Mouse (Mus musculus) brain, embryonic 18.5 days (tissue): ENCODE results near the gene Wipf3.
A peak's percentile ranks its signal among the peaks of the same experiment; 100 is the strongest.

ENCODE experiments used
- DNase-seq: peaks from one replicate; pipeline ENCODE4 v3.0.0-alpha.2; 2012; ENCODE audit warnings: low read depth, low spot score

Gene Wipf3

DNA sequence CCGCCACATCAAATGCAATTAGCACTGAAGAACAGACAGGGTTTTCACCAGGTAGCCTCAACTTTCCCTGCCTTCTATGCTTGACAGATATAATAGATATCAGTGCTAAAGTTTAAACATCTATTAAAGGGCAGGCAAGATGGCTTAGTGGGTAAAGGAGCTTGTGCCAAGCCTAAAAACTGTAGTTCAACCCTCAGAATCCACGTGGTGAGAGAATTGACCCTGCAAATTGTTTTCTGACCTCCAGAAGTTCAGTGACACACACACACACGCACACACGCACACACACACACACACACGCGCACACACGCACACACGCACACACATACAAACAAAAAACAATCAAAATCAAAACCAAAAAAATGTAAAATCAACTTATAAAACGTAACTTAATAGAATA is 2.8 kb downstream of the Wipf3 start:
- DNase-seq = no peak

GRCm38 (mm10) chr6:54432806-54433545 is 3.6 kb downstream of the Wipf3 start:
- no peak for DNase-seq

- DNase-seq = peak; percentile 16
These were observed 4.8 kb downstream of the Wipf3 start for GRCm38 (mm10) chr6:54434171-54434570.

- DNase-seq = no peak
These were observed 6.3 kb downstream of the Wipf3 start for GRCm38 (mm10) chr6:54435663-54436062.

- DNase-seq = no peak
These were observed 6.9 kb downstream of the Wipf3 start for GRCm38 (mm10) chr6:54436286-54436685.

DNA sequence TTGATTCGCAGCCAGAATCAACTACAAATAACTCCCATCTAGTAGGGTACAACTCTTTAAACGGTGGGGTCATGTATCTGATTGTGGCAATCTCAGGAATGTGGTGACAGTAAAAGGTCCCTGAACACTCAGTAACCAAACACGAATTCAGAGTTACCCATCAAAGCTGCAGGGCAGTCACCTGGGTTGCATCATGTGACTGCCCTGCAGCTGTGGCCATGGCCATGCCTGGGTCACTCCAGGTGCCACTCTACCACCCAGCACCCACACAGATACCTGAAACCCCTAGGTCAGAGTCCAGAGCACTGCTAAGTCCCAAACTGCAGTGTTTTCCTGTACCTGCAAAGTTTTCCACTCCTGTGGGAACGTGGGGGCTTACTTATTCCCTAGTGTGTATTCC is 9.1 kb downstream of the Wipf3 start:
- DNase-seq = no peak

DNA sequence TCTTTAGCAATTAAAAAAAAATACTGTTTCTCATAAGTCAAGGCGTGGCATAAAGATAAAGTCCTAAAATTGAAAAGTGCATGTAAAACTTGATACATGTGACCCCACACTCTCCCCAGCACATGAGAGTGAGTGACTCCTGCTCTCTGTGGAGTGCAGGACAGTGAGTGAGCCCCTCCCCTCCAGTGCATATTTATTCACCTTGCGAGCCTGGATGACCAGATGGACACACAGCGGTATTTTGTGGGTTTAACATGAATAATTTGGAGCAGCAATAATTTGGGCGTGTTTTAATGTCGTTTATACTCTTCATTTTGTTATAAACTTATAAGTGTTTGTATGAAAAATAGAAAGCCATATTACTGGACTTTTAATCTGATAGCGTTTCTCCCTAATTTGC is 11.3 kb downstream of the Wipf3 start:
- no peak for DNase-seq

DNA sequence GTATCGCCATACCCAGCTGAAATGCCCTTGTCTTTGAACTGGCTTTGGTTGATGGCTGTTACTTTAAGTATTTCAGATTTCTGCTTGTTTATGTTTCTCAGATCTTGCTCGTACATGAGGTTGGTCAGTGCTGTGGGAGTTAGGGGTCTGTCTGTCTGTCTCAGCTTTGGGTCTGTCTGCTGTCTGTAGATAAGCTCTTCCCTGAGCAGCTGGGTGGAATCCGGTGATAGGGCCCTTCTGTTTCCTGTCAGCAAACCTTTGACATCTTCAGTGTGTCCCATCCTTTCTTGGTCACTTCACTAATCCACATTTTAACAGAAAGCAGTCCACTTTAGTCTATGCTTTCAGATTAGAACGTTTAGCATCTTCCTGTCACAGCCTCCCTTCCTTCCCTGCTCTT is 14.3 kb downstream of the Wipf3 start:
- no peak for DNase-seq

DNA sequence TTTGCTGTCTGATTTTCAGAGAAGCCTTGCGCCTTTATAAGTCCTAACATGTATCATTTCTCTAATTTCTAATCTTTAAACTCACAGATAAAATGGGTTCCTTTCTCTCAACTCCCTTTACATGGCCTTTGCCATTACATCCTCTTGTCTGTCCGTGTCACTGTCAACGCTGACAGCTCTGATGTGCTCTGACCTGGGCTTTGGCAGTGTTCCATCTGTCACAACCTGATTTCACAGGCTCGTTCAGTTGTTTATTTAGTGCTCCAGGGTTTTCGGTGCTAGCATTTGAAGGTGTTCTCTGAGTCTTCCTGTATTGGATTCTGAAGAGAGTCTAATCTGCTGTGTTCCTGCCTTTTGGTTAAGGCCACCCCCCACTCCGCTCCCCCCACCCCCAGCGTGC is 14.7 kb downstream of the Wipf3 start:
- DNase-seq = no peak

GRCm38 (mm10) chr6:54445249-54445818 is 15.9 kb downstream of the Wipf3 start:
- DNase-seq = no peak

- DNase-seq = no peak
These were observed 17.9 kb downstream of the Wipf3 start for GRCm38 (mm10) chr6:54447353-54447752.

- no peak for DNase-seq
These were observed 30.3 kb downstream of the Wipf3 start for GRCm38 (mm10) chr6:54459661-54460060.

DNA sequence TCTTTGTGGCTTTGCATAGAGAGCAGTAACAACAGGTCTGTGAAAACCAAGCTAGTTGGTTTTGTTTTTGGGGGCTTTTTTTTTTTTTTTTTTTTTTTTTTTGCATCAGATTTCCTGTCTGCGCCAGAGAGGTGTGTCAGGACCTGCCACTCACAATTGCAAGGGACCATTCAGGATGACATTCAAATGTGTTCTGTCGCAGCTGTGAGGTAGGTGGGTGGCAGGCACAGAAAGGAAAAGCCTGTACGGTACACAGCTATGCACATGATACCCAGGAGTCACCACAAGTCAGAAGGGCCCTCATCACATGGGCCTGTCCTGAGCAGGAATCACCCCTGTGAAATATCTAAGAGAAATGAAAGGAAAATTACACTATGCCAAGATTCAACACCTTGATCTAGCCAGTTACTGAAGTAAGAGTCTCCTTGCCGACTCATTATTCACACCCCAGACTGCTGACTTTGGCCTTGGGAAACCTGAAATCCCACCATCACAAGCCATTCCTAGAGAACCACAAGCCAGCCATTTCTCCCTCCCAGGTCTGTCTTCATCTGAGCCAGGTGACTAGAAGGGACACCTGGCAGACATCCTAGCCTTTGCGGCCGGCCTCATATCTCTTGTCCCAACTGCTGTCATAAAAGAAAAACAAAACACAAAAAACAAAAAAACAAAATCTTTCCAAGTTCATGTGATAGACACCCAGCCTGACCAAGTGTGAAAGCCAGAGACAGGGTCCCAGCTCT is 30.9 kb downstream of the Wipf3 start:
- DNase-seq = no peak

DNA sequence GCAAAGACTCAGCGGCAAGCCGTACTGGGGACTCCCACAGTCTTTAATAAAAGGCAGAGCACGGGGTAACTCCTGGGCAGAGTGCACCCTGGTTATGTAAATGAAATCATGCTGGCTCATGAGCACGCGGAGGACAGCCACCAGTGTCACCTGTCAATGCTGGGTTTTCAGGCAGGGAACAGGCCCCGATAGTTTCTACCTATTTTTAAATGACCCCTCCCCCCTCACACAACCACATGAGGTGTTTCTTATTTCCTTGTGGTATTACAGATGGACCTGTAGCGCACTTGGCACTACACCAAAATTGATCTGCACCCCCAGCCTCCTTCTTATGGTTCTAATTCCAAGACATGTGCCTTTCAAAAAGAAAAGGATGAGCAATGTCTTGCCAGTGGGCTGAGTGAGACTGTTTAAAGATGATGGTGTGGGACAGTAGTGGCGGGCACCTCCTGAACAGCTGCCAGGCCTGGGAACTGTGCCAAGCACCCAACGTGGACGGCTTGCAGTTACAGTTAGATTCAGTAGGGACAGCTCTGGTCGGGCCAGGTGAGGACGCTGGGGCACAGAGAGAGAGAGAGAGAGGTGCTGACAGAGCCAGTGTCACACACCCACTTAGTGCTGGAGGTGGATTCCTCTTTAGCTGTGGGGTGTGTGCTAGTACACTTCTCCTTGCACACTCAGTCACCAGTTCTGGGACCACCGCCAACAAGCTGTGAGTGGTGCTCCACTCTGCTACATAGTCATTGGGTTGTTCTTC is 31.7 kb downstream of the Wipf3 start:
- no peak for DNase-seq

DNA sequence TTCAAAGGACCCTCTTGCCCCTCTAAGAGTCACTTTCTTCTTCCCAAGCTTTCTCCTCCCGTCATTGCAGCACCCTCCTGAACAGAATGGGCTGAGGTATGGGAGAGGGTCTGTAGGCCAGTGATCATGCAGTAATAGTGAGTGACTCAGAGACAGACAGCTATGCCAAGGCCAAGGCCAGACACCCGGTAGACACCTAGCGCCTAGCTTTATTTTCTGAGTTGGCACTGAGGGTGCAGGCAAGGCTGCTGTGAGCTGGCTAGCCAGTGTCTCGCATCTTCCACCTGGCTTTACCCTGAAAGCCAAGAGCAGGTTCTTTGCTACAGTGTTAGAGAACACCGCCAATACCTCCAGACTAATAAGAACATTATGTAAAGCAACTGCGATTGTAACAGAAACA is 33.4 kb downstream of the Wipf3 start:
- no peak for DNase-seq

GRCm38 (mm10) chr6:54463701-54464458 is 34.5 kb downstream of the Wipf3 start:
- no peak for DNase-seq

DNA sequence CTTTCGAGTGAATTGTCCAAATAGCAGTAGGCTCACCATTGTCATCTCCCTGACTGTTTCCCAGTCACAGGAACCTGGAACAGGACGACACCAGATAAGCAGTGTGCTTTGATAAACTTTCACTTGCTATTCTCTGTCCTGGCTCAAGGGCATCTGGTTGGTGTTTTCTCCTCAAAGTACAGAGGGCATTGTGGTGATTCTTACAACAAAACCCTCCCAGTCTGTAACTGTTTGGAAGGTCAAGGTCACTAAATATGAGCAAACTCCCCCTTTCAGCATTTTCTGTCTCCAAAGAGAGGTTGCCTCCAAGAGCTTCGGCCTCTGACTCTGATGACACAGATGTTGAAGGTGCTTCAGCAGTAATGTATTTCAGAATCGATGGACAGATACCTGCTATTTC is 35.5 kb downstream of the Wipf3 start:
- DNase-seq = no peak

- DNase-seq = no peak
These were observed 38.0 kb downstream of the Wipf3 start for GRCm38 (mm10) chr6:54467371-54467770.

DNA sequence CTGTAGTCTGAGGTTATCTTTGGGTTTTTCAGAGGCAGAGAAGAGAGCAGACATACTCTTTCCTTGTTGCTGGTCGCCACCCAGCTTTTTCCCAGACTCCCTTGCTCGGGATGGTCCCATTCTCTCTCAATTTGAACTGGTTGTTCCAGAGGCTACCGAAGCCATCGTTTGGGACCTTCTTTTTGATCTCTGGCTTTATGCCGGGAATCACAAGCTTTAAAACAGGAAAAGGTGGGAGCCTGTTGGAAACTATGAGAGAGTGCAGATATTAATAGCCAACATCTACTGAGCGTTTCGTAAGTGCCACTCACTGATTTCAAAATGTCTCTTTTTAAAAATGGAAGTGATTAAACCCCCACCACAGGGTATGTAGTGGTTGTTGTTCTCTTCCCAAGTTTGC is 42.5 kb downstream of the Wipf3 start:
- DNase-seq = no peak

DNA sequence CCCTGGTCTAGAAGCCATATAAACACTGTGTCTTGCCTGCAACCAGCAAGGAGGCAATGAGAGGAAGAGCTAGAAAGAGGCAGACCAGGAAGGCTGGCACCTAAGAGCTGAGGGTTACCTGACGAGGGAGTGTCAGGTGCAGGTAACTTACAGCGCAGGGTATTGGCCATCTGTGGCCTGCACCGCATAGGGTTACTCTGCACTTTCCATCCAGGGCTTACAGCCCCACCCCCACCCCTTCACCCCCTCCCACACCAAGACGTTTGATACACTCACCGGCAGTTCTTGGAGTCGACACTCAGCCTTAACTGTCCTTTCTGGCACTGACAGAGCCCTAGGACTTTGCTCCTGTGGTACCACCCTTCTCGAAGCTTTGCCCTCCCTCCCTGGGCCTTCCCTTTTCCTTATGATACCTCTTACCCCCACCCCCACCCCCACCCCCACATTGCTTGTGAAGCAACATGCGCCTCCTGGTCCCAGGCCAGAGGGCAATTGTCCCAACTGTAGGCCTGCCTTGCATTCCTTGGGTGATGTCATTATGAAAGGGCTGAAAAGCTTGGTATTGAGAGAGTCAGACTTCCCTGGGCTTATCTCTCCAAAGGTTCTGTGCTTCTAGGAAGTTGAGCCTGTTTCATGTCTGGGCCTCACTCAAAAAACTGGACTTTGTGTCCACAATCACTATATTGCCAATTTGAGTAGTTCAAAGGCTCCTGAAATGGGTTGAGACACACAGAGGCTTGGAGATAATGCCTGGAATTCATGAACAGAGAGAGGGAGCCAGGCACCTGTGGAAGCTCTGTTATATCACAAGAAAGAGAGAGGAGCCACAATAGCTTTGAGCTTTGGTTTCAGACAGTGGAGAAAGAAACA is 43.7 kb downstream of the Wipf3 start:
- DNase-seq = no peak
